Mouse (Mus musculus): ENCODE measurements at regions not wholly inside any gene's neighbourhood (a gene's known extent, or its start where the extent isn't known, plus 50 kb on each side); places are given as distances from the start of the nearest gene placed in this dataset.
A peak's percentile ranks its signal among the peaks of the same experiment; 100 is the strongest.

GRCm38 (mm10) chrX:42332906-42333305, 156.6 kb upstream of the Tex13c2 start:
- DNase-seq (ENCODE audit: low read depth, low spot score), result no peak

GRCm38 (mm10) chrX:42333631-42334030, 155.9 kb upstream of the Tex13c2 start:
- no peak for DNase-seq (ENCODE audit: low read depth, low spot score)

- no peak for DNase-seq (ENCODE audit: low read depth, low spot score)
These were observed 154.7 kb upstream of the Tex13c2 start for GRCm38 (mm10) chrX:42334794-42335193.

GRCm38 (mm10) chrX:42336772-42337171, 152.7 kb upstream of the Tex13c2 start:
- no peak for DNase-seq (ENCODE audit: low read depth, low spot score)

- no peak for DNase-seq (ENCODE audit: low read depth, low spot score)
These were observed 147.1 kb upstream of the Tex13c2 start for GRCm38 (mm10) chrX:42342362-42342761.

GRCm38 (mm10) chrX:42342951-42343879, 146.3 kb upstream of the Tex13c2 start:
- DNase-seq (ENCODE audit: low read depth, low spot score), result no peak

- no peak for DNase-seq (ENCODE audit: low read depth, low spot score)
These were observed 136.8 kb upstream of the Tex13c2 start for GRCm38 (mm10) chrX:42352610-42353254.

- DNase-seq (ENCODE audit: low read depth, low spot score), result no peak
These were observed 129.9 kb upstream of the Tex13c2 start for GRCm38 (mm10) chrX:42359381-42360172.

GRCm38 (mm10) chrX:42360173-42360931, 129.1 kb upstream of the Tex13c2 start:
- DNase-seq (ENCODE audit: low read depth, low spot score), result no peak

GRCm38 (mm10) chrX:42360973-42361372, 128.5 kb upstream of the Tex13c2 start:
- DNase-seq (ENCODE audit: low read depth, low spot score), result no peak

- no peak for DNase-seq (ENCODE audit: low read depth, low spot score)
These were observed 128.0 kb upstream of the Tex13c2 start for GRCm38 (mm10) chrX:42361400-42362028.

- DNase-seq (ENCODE audit: low read depth, low spot score), result no peak
These were observed 125.4 kb upstream of the Tex13c2 start for GRCm38 (mm10) chrX:42364137-42364536.

GRCm38 (mm10) chrX:42373794-42374398, 115.6 kb upstream of the Tex13c2 start:
- DNase-seq (ENCODE audit: low read depth, low spot score), result no peak

GRCm38 (mm10) chrX:42393836-42394556, 95.5 kb upstream of the Tex13c2 start:
- no peak for DNase-seq (ENCODE audit: low read depth, low spot score)

- no peak for DNase-seq (ENCODE audit: low read depth, low spot score)
These were observed 93.0 kb upstream of the Tex13c2 start for GRCm38 (mm10) chrX:42396441-42396840.

GRCm38 (mm10) chrX:42398836-42399235, 90.7 kb upstream of the Tex13c2 start:
- DNase-seq (ENCODE audit: low read depth, low spot score), result peak; percentile 6

GRCm38 (mm10) chrX:42399343-42399742, 90.1 kb upstream of the Tex13c2 start:
- peak; percentile 4 for DNase-seq (ENCODE audit: low read depth, low spot score)

GRCm38 (mm10) chrX:42401091-42401490, 88.4 kb upstream of the Tex13c2 start:
- no peak for DNase-seq (ENCODE audit: low read depth, low spot score)

GRCm38 (mm10) chrX:42401564-42402334, 87.7 kb upstream of the Tex13c2 start:
- DNase-seq (ENCODE audit: low read depth, low spot score), result no peak

All from 3T3-L1 (cell line).